Mouse (Mus musculus): ENCODE measurements around the gene Ndufa13. TPM values are rescaled to one million over a fixed set of nuclear protein-coding genes. Genes with fewer than 3 reads are reported as not detected.
"Not testable (repeated sequence)": the region's sequence is repeated elsewhere in the genome, so short reads cannot be mapped to it uniquely, and the experiment has no call there.

Gene Ndufa13
- 165 and 177 TPM in 2 replicates for polyA plus RNA-seq (2015; fragmentation: Nextera tagmentation; extraction: Ambion mirVana)

- no peaks in the 10 kb centered on the region for H3K27me3 ChIP-seq (replicated peaks; ENCODE audit: insufficient read depth, low read length)
- peak within 1 kb of the TSS; percentile 63 for H3K9ac ChIP-seq (replicated peaks; ENCODE audit: low read depth)
- peak within 1 kb of the TSS; percentile 88 for H3K4me2 ChIP-seq (replicated peaks; ENCODE audit: low read depth, low read length)
- peak; percentile 38 for ATAC-seq
- H3K36me3 ChIP-seq (ENCODE audit: insufficient read depth, low read length) = no peaks in the 10 kb centered on the region; the same call in 1 of the 2 replicates
- H3K9me3 ChIP-seq (ENCODE audit: low read length) = no peaks in the 10 kb centered on the region
- no peak for TF ChIP-seq EP300 (IDR thresholded peaks at IDR 0.05)
- peak; percentile 20 for TF ChIP-seq CTCF (IDR thresholded peaks at IDR 0.05)
- H3K27ac ChIP-seq (ENCODE audit: low read length) = peak within 1 kb of the TSS; percentile 71
- H3K4me1 ChIP-seq (ENCODE audit: insufficient read depth, low read depth, low read length) = peaks cover 16% of the 10 kb centered on the region
- DNase-seq (ENCODE audit: low spot score) = peak; percentile 37
- H3K4me3 ChIP-seq (ENCODE audit: low read depth, low read length) = peak within 1 kb of the TSS; percentile 74
- WGBS = 4% methylated on average over 79 of the region's 89 CpGs
Observed at GRCm38 (mm10) chr8:69902163-69903062, at the start of gene Ndufa13, which contains the start of the genes Tssk6 and Yjefn3. Ndufa13 (minus strand) TSS chr8:69902558. Tssk6 (plus strand) TSS chr8:69902184. Yjefn3 (minus strand) TSS chr8:69902712.

GRCm38 (mm10) chr8:69950300-69950699 is 47.9 kb upstream of the Ndufa13 start:
- H3K36me3 ChIP-seq (ENCODE audit: insufficient read depth, low read length) = no peaks in the 10 kb centered on the region
- no peaks in the 10 kb centered on the region for H3K27me3 ChIP-seq (replicated peaks; ENCODE audit: insufficient read depth, low read length)
- H3K9me3 ChIP-seq (ENCODE audit: low read length) = no peaks in the 10 kb centered on the region
- H3K4me2 ChIP-seq (replicated peaks; ENCODE audit: low read depth, low read length) = no peak overlapping the region
- TF ChIP-seq CTCF (IDR thresholded peaks at IDR 0.05) (no peak), EP300 (IDR thresholded peaks at IDR 0.05) (no peak)
- H3K4me3 ChIP-seq (ENCODE audit: low read depth, low read length) = no peak overlapping the region
- H3K4me1 ChIP-seq (ENCODE audit: insufficient read depth, low read depth, low read length) = peaks cover 7% of the 10 kb centered on the region
- ATAC-seq (no peak), DNase-seq (ENCODE audit: low spot score) (no peak)
- no peak overlapping the region for H3K27ac ChIP-seq (ENCODE audit: low read length)
- no peak overlapping the region for H3K9ac ChIP-seq (replicated peaks; ENCODE audit: low read depth)
- WGBS = 92% methylated on average over 2 of the region's 2 CpGs

GRCm38 (mm10) chr8:69942495-69942894 is 40.1 kb upstream of the Ndufa13 start:
- ATAC-seq; H3K27me3 ChIP-seq (replicated peaks; ENCODE audit: insufficient read depth, low read length); H3K4me3 ChIP-seq (ENCODE audit: low read depth, low read length); H3K36me3 ChIP-seq (ENCODE audit: insufficient read depth, low read length); H3K27ac ChIP-seq (ENCODE audit: low read length); H3K9me3 ChIP-seq (ENCODE audit: low read length); H3K4me2 ChIP-seq (replicated peaks; ENCODE audit: low read depth, low read length); H3K9ac ChIP-seq (replicated peaks; ENCODE audit: low read depth); DNase-seq (ENCODE audit: low spot score): not testable (repeated sequence)
- H3K4me1 ChIP-seq (ENCODE audit: insufficient read depth, low read depth, low read length) = peaks cover 14% of the 10 kb centered on the region; the same call in 1 of the 2 replicates
- WGBS = 82% methylated on average over 2 of the region's 3 CpGs

- Histone ChIP-seq H3K9me3 (ENCODE audit: low read length) (no peaks in the 10 kb centered on the region), H3K4me2 (replicated peaks; ENCODE audit: low read depth, low read length) (no peak overlapping the region), H3K9ac (replicated peaks; ENCODE audit: low read depth) (no peak overlapping the region), H3K4me3 (ENCODE audit: low read depth, low read length) (no peak overlapping the region), H3K4me1 (ENCODE audit: insufficient read depth, low read depth, low read length) (peaks cover 24% of the 10 kb centered on the region), H3K27ac (ENCODE audit: low read length) (no peak overlapping the region), H3K27me3 (replicated peaks; ENCODE audit: insufficient read depth, low read length) (no peaks in the 10 kb centered on the region), H3K36me3 (ENCODE audit: insufficient read depth, low read length) (no peaks in the 10 kb centered on the region; the same call in 1 of the 2 replicates)
- 82% methylated on average over 2 of the region's 2 CpGs for WGBS
- TF ChIP-seq CTCF (IDR thresholded peaks at IDR 0.05) (no peak), EP300 (IDR thresholded peaks at IDR 0.05) (no peak)
- ATAC-seq (no peak), DNase-seq (ENCODE audit: low spot score) (no peak)
Observed at GRCm38 (mm10) chr8:69940386-69940785, 38.0 kb upstream of the Ndufa13 start.

- Histone ChIP-seq H3K27ac (ENCODE audit: low read length) (peak overlapping the region; percentile 34; the same call in 1 of the 2 replicates), H3K27me3 (replicated peaks; ENCODE audit: insufficient read depth, low read length) (no peaks in the 10 kb centered on the region), H3K4me1 (ENCODE audit: insufficient read depth, low read depth, low read length) (peaks cover 24% of the 10 kb centered on the region), H3K36me3 (ENCODE audit: insufficient read depth, low read length) (no peaks in the 10 kb centered on the region; the same call in 1 of the 2 replicates), H3K4me3 (ENCODE audit: low read depth, low read length) (no peak overlapping the region), H3K9ac (replicated peaks; ENCODE audit: low read depth) (no peak overlapping the region), H3K9me3 (ENCODE audit: low read length) (no peaks in the 10 kb centered on the region), H3K4me2 (replicated peaks; ENCODE audit: low read depth, low read length) (no peak overlapping the region)
- DNase-seq (ENCODE audit: low spot score) (peak; percentile 49), ATAC-seq (peak; percentile 29; the same call in 1 of the 2 replicates)
- 30% methylated on average over 3 of the region's 3 CpGs for WGBS
- TF ChIP-seq EP300 (IDR thresholded peaks at IDR 0.05) (no peak), CTCF (IDR thresholded peaks at IDR 0.05) (no peak)
Observed at GRCm38 (mm10) chr8:69939633-69940032, 37.3 kb upstream of the Ndufa13 start.

GRCm38 (mm10) chr8:69938245-69938982 is 36.1 kb upstream of the Ndufa13 start:
- no peak overlapping the region for H3K4me2 ChIP-seq (replicated peaks; ENCODE audit: low read depth, low read length)
- DNase-seq (ENCODE audit: low spot score) (no peak), ATAC-seq (no peak)
- H3K9me3 ChIP-seq (ENCODE audit: low read length) = no peaks in the 10 kb centered on the region
- no peaks in the 10 kb centered on the region for H3K27me3 ChIP-seq (replicated peaks; ENCODE audit: insufficient read depth, low read length)
- 66% methylated on average over 6 of the region's 6 CpGs for WGBS
- no peak overlapping the region for H3K4me3 ChIP-seq (ENCODE audit: low read depth, low read length)
- H3K4me1 ChIP-seq (ENCODE audit: insufficient read depth, low read depth, low read length) = peaks cover 18% of the 10 kb centered on the region
- no peaks in the 10 kb centered on the region; the same call in 1 of the 2 replicates for H3K36me3 ChIP-seq (ENCODE audit: insufficient read depth, low read length)
- peak overlapping the region; percentile 84 for H3K27ac ChIP-seq (ENCODE audit: low read length)
- H3K9ac ChIP-seq (replicated peaks; ENCODE audit: low read depth) = no peak overlapping the region
- no peak for TF ChIP-seq EP300 (IDR thresholded peaks at IDR 0.05)
- no peak for TF ChIP-seq CTCF (IDR thresholded peaks at IDR 0.05)

Data from lung, postnatal 0 days (tissue).